Mouse (Mus musculus): ENCODE data around the gene Mxra7.

DNA sequence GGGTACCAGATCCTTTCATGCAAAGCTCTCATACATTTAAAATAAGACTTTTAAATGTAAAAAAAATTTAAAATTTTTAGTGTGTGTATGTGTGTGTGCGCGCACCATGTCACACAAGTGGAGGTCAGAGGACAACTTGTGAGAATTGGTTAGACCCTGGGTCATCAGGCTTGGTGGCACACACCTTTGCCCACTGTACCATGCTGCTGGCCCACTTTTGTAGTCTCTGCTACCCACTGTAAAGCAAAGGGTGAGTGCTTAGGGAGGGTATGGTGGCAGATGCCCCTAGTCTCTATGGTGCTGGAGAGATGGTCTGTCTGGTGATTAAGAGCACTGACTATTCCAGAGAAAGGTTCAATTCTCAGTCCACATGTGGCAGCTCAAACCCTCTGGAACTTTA, 4.6 kb downstream of the Mxra7 start:
- TF ChIP-seq CTCF (IDR thresholded peaks at IDR 0.05; ENCODE audit: low read depth), result no peak
- no peak for TF ChIP-seq EP300 (optimal IDR thresholded peaks at IDR 0.05)
